Mouse (Mus musculus): Measurements from ENCODE around the gene Gemin6. TPM values are rescaled to one million over a fixed set of nuclear protein-coding genes. Genes with fewer than 3 reads are reported as not detected.
"Not testable (repeated sequence)": the region's sequence is repeated elsewhere in the genome, so short reads cannot be mapped to it uniquely, and the experiment has no call there.

Gene Gemin6
- 1 to 10 TPM in 7 of 26 experiments, under 1 TPM in 5, not detected in 14; 0.68 to 3.5 (median 1.4) TPM for total RNA-seq (2018; cell fraction: chromatin; rRNA removed)
- 1 to 10 TPM; 1.8 to 7.3 (median 4.2) TPM for total RNA-seq (2018; cell fraction: cytosol; rRNA removed)
- total RNA-seq (2018; cell fraction: nucleus; rRNA removed), result 1 to 10 TPM in 15 of 26 experiments, under 1 TPM in 5, not detected in 6; 0.50 to 4.6 (median 1.6) TPM
- polyA plus RNA-seq (2018), result 4.2 to 14.9 TPM (median 4.6 TPM) in 3 replicates

DNA sequence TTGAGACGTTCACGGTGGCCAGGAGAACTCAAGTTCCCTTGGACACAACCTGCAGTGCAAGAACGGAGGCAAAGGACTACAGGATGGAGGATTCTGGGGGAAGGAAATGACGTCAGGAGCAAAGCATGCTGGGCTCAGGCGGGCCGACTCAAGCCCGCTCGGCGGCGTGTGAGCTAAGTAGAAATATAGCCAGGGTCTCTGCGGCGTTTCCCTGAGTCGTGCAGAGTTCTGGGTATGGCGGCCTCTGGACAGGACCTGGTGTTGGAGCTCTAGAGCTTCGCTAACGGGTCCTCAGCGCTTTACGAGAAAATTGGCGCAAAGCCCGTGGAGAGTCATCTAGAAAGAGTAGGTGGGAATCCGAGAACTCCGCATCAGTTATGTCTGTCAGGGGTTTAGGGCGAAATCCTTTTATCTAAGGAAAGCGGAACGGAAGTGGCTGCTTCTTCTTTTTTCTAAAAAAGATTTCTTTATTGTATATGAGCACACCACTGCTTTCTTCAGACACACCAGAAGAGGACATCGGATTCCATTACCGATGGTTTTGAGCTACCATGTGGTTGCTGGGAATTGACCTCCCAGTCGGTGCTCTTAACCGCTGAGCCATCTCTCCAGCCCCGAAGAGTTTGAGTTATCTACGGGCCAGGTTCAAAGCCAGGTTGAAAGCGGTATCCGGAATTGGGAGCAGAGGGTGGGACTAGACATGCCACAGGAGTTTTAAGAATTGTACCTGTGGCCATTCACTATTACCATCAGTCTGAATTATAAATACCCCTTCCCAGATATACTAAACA is at the start of gene Gemin6:
TSS of gene Gemin6 (plus strand) at position 116 of the 791 bp plus-strand sequence.
- H3K27ac ChIP-seq, result peak within 1 kb of the TSS; percentile 58
- under 1% methylated on average over 32 of the region's 33 CpGs for WGBS (ENCODE audit: missing documents)

DNA sequence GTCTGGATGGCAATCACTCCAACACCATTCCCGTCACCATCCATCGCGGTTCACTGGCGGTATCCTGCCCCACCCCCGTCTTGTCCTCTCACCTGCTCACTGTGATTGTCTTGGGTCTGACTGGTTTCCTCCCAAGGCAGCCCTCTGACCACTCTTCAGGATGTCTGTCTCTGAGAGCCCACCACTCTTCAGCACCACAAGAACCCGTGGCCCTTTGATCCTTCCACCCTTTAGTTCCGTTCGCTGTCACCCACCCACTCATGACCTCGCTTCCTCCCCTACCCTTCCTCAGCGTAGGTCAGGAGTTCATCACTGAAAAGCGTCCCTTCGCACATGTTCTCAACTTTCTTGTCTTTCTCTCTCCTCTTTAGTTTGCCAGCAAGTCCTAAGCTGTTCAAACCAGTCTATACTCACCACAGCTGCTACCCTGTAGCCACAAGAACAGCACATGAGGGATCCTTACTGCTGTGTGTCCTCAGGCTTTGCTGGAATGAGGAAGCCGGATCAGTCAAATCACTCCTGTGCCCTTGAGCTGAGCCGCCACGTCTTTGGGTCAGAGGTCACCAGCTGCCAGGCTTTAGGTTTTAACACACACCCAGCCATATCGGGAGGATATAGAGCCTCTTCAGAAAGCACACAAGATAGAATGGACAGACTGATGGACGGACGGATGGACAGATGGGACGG is 49.4 kb upstream of the Gemin6 start:
- no peaks in the 10 kb centered on the region for H3K79me2 ChIP-seq (ENCODE audit: inconsistent target)
- no peak overlapping the region for H3K4me3 ChIP-seq (ENCODE audit: inconsistent target)
- WGBS (ENCODE audit: missing documents), result 60% methylated on average over 16 of the region's 19 CpGs
- no peak overlapping the region for H3K27ac ChIP-seq
- H3K36me3 ChIP-seq (ENCODE audit: inconsistent target), result no peaks in the 10 kb centered on the region

More for the DNA sequence above, at the start of gene Gemin6:
- no peaks in the 10 kb centered on the region for H3K79me2 ChIP-seq (ENCODE audit: inconsistent target)
- peak within 1 kb of the TSS; percentile 67 for H3K4me3 ChIP-seq (ENCODE audit: inconsistent target)
- no peaks in the 10 kb centered on the region for H3K36me3 ChIP-seq (ENCODE audit: inconsistent target)

DNA sequence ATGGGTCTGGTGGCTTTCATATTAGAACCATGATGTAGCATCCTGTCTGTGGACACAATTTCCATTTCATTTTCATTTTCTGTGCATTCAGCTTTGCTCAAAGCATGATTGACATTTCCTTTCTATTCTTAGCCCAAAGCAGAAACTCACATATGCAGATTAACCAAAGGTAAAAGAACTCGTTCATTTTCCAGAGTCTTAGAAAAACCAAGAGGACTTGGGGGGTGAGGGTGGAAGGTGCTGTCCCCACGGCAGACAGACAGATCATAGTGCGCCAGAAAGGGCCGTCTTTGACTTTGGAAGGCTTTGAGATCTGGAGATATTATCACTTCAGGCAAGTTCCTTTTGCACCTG is 48.9 kb upstream of the Gemin6 start:
- Histone ChIP-seq H3K27ac (no peak overlapping the region), H3K4me3 (ENCODE audit: inconsistent target) (no peak overlapping the region), H3K36me3 (ENCODE audit: inconsistent target) (no peaks in the 10 kb centered on the region), H3K79me2 (ENCODE audit: inconsistent target) (no peaks in the 10 kb centered on the region)
- 52% methylated on average over 4 of the region's 4 CpGs for WGBS (ENCODE audit: missing documents)

DNA sequence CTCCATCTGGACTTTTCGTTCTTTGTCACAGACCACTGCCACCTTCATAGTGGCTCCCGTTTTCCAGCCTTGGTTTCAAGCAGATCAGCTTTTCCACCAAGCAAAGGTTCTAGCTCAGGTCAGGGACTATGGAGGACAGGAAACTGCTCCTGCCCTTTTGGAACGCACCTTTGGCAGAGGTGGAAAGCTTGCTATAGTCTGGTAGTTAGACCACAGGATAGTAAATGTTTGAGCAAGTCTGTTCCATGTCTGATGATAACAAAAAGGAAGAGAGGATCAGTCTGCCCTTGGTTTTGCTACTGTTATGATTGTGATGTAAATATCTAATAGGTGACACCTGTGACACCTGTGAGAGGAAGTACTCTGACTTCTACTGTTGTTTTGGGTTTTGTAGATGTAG is 48.3 kb upstream of the Gemin6 start:
- Histone ChIP-seq H3K4me3 (ENCODE audit: inconsistent target) (no peak overlapping the region), H3K79me2 (ENCODE audit: inconsistent target) (no peaks in the 10 kb centered on the region), H3K36me3 (ENCODE audit: inconsistent target) (no peaks in the 10 kb centered on the region), H3K27ac (no peak overlapping the region)
- WGBS (ENCODE audit: missing documents), result 70% methylated on average over 3 of the region's 3 CpGs

DNA sequence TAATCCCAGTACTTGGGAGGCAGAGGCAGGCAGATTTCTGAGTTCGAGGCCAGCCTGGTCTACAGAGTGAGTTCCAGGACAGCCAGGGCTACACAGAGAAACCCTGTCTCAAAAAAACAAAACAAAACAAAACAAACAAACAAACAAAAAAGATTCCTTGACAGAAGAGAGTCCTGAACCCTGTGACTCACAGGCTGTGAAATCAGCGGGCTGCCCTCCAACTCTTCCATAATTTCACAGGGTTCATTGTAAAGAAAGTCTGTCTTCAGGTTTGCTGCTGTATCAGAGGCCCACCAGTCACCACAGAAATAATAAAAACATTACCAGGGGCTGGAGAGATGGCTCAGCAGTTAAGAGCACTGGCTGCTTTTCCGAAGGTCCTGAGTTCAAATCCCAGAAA is 45.4 kb upstream of the Gemin6 start:
- H3K79me2 ChIP-seq (ENCODE audit: inconsistent target); H3K36me3 ChIP-seq (ENCODE audit: inconsistent target): not testable (repeated sequence)
- 100% methylated on average over 2 of the region's 3 CpGs for WGBS (ENCODE audit: missing documents)

DNA sequence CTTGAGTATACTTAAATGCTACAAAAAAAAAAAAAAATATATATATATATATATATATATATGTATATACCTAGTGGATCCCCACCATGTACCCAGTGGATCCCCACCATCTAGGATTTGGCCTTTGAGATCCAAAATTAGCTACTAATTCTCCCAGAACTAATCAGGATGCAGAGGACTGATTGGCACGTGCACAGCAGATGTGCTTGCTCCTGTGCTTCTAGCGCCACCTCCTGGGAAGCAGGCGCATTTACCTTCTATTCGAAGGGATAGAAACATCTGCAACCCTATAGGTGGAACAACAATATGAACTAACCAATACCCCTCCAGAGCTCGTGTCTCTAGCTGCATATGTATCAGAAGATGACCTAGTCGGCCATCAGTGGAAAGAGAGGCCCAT is 44.3 kb upstream of the Gemin6 start:
- 0% methylated on average over 6 of the region's 6 CpGs for WGBS (ENCODE audit: missing documents)
- Histone ChIP-seq H3K79me2 (ENCODE audit: inconsistent target) (no peaks in the 10 kb centered on the region), H3K27ac (no peak overlapping the region), H3K36me3 (ENCODE audit: inconsistent target) (no peaks in the 10 kb centered on the region), H3K4me3 (ENCODE audit: inconsistent target) (no peak overlapping the region)

More for the DNA sequence above, 45.4 kb upstream of the Gemin6 start:
- not testable (repeated sequence) for H3K4me3 ChIP-seq (ENCODE audit: inconsistent target); H3K27ac ChIP-seq

DNA sequence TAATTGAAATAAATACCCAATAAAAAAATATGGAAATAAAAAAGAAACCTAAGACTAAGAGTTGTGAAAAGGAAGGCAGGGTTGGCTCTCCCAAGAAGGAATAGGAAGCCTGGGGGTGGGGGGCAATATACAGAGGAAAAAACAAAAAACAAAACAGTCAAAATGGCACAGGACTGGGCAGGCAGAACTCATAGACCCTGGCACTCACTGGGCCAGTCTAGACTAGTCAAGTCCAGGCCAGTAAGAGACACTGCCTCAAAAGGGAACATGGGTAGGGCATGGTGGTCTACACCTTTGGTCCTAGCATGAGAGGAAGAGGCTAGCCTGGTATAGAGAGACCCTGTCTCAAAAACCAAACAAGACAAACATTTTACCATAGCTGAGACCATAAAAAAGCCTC is 43.8 kb upstream of the Gemin6 start:
- Histone ChIP-seq H3K79me2 (ENCODE audit: inconsistent target) (no peaks in the 10 kb centered on the region), H3K27ac (no peak overlapping the region), H3K4me3 (ENCODE audit: inconsistent target) (no peak overlapping the region)

DNA sequence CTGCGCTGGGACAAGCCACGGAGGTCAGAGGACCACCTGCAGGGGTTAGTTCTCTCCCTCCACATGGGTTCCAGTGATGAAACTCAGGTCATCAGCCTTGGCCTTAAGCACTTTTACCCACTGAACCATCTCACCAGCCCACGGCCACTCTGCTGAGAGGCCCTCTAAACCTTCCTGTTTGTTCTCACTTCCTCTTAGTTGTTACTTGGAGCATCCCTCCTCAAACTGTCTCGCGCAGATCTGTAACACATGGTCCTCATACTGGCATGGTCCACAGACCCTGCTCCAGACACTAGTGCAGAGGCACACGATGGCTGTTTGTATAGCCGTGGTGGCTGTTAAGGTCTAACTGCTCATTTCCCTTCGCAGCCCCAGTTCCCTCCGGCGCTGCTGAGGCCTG is 40.6 kb upstream of the Gemin6 start:
- 69% methylated on average over 10 of the region's 10 CpGs for WGBS (ENCODE audit: missing documents)
- no peak overlapping the region for H3K4me3 ChIP-seq (ENCODE audit: inconsistent target)

More for the DNA sequence above, 43.8 kb upstream of the Gemin6 start:
- no peaks in the 10 kb centered on the region for H3K36me3 ChIP-seq (ENCODE audit: inconsistent target)

DNA sequence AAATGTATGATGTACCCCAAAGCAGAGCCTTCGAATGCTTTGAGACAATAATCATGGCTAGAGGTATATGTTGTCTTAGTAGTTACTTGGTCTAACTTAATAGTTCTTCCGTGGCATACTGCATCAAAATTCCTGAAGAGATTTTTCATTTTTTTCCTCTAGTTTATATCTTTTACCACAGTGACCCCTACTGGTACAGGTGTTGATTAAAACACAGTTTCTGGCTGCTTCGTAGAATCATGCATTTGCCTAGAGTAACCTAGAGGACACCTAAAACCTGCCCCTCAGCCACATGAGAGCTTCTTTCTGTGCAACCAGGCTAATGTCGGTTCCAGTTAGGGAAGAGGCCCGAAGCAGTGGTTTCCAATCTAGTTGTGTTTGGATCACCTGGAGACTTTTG is 31.2 kb upstream of the Gemin6 start:
- Histone ChIP-seq H3K79me2 (ENCODE audit: inconsistent target) (no peaks in the 10 kb centered on the region), H3K36me3 (ENCODE audit: inconsistent target) (no peaks in the 10 kb centered on the region), H3K4me3 (ENCODE audit: inconsistent target) (no peak overlapping the region), H3K27ac (no peak overlapping the region)
- WGBS (ENCODE audit: missing documents), result 75% methylated on average over 5 of the region's 5 CpGs

More for the DNA sequence above, 40.6 kb upstream of the Gemin6 start:
- Histone ChIP-seq H3K79me2 (ENCODE audit: inconsistent target) (no peaks in the 10 kb centered on the region), H3K27ac (no peak overlapping the region), H3K36me3 (ENCODE audit: inconsistent target) (no peaks in the 10 kb centered on the region)

DNA sequence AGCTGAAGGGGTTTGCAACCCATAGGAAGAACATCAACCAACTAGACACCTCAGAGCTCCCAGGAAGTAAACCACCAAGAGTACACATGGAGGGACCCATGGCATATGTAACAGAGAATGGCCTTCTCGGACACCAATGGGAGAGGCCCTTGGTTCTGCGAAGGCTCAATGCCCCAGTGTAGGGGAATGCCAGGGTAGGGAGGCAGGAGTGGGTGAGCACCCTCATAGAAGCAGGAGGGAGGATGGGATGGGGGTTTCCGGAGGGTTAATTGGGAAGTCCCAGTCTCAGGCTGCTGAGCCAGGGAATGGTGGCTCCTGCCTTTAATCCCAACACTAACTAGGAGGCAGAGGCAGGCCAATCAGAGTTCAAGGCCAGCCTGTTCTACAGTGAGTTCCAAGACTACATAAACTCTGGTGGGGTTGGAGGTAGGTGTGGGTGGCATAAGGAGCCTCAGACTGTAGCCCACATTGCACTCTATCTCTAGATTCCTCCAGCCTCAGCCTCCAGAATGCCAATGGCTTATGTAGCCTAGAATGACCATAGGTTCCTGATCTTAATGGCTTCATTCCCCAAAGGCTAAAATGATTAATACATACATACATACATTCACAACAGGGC is 25.0 kb upstream of the Gemin6 start:
- Histone ChIP-seq H3K27ac (no peak overlapping the region), H3K36me3 (ENCODE audit: inconsistent target) (peaks cover 45% of the 10 kb centered on the region), H3K79me2 (ENCODE audit: inconsistent target) (peaks cover 43% of the 10 kb centered on the region), H3K4me3 (ENCODE audit: inconsistent target) (no peak overlapping the region)
- WGBS (ENCODE audit: missing documents), result 91% methylated on average over 3 of the region's 3 CpGs

DNA sequence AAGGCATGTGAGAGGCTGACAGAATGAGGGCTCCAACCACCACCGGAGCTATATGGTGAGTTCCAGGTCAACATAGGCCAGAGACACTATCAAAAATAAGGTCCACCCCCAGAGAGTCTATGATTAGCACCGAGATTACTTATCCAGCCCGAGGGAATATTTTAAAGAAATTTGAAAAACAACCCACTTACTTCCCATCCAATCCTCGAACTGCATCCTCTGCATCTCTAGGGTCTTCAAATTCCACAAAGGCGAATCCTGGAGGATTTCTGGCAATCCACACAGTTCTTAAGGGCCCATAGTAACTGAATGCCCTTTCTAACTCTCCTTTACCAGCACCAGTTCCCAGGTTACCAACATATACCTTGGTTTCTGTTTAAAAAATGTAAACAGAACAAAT is 18.6 kb upstream of the Gemin6 start:
- 11% methylated on average over 5 of the region's 5 CpGs for WGBS (ENCODE audit: missing documents)
- no peak overlapping the region for H3K27ac ChIP-seq
- H3K79me2 ChIP-seq (ENCODE audit: inconsistent target), result peaks cover 56% of the 10 kb centered on the region
- H3K4me3 ChIP-seq (ENCODE audit: inconsistent target), result peak overlapping the region; percentile 77
- peaks cover 41% of the 10 kb centered on the region for H3K36me3 ChIP-seq (ENCODE audit: inconsistent target)

DNA sequence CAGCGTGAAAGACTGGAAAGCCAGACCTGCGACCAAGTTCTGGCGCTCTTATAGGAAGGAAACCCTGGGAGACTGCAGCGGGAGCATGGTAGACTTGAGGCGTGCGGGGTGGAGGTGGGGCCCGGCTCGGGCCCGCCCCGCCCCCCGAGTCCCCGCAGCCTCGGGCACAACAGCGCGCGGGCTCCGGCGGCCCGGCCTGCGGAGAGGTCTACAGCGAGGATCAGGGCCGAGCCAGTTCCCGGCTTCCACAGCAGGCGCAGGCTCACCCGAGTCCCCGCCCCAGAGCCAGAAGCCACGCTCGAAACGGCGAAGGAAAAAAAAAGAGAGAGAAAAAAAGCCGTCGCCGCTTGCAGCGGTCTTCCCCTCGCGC is 18.0 kb upstream of the Gemin6 start:
- under 1% methylated on average over 33 of the region's 36 CpGs for WGBS (ENCODE audit: missing documents)
- peak overlapping the region; percentile 59 for H3K27ac ChIP-seq
- H3K79me2 ChIP-seq (ENCODE audit: inconsistent target), result peaks cover 49% of the 10 kb centered on the region
- peak overlapping the region; percentile 77 for H3K4me3 ChIP-seq (ENCODE audit: inconsistent target)
- peaks cover 35% of the 10 kb centered on the region for H3K36me3 ChIP-seq (ENCODE audit: inconsistent target)

DNA sequence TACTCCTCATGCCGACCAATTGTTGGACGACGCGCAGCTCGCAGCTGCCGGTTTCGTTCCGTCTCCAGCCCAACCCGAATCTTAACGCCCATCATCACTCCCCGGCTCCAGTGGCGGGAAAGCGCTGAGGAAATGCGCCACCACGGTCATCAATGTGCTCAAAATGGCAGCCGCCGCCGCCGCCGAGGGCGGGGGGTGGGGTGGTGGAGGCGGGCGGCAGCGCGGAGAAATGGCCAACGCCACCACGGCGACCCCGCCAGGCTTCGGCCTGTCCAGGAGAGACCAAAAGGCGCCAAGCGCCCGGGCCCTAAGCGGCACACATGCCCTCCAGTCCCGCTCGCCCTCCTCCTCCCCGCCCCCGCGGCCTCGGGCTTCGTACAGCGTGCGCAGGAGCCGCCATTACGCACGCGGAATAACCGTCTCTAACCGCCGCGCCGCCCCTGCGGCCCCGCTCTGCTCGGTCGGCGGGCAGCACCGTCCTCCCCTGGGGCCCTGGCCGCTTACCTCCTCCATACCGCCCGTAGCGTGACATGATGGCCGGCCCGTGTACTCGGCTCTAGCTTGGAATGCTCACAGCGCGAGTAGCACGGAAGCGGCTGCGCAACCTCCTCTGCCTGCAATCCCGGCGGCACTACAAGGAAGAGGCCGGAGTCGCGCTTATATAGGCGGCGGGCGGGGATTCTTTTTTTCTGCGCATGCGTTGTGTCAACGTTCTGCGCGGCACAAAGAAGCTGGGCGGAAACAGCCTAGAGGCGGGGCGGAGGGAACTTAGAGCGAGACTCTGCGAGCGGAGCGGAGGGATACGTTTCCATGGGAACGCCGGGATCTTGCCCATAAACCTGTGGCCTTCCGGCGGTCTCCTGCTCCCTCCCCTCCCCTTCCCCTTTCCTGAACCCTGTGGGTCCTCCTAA is 17.3 kb upstream of the Gemin6 start, which contains the start of the genes Srsf7 and Ttc39d:
TSS of gene Srsf7 (minus strand) at position 637 of the 911 bp plus-strand sequence.
TSS of gene Ttc39d (plus strand) at position 790 of the 911 bp plus-strand sequence.
- 2% methylated on average over 88 of the region's 95 CpGs for WGBS (ENCODE audit: missing documents)
- Histone ChIP-seq H3K27ac (peak within 1 kb of the TSS; percentile 59), H3K4me3 (ENCODE audit: inconsistent target) (peak within 1 kb of the TSS; percentile 77), H3K79me2 (ENCODE audit: inconsistent target) (peaks cover 43% of the 10 kb centered on the region), H3K36me3 (ENCODE audit: inconsistent target) (peaks cover 28% of the 10 kb centered on the region)

DNA sequence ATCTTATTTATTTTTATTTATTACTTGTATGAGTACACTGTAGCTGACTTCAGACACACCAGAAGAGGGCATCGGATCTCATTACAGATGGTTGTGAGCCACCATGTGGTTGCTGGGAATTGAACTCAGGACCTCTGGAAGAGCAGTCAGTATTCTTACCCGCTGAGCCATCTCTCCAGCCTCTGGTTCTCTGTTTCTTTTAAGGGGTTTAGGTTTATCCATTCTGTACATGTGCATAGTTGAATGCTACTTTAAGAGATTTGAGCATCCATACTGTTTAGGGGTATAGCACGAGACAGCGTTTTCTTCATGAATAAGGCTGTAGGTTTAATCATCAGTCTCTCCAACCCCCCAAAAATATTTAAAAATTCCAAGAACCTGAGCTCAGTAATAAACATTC is 10.2 kb upstream of the Gemin6 start:
- 96% methylated on average over 4 of the region's 4 CpGs for WGBS (ENCODE audit: missing documents)
- not testable (repeated sequence) for H3K79me2 ChIP-seq (ENCODE audit: inconsistent target); H3K27ac ChIP-seq; H3K4me3 ChIP-seq (ENCODE audit: inconsistent target); H3K36me3 ChIP-seq (ENCODE audit: inconsistent target)
